Mouse (Mus musculus): Measurements from ENCODE around the gene Ppp1r3a. TPM values are rescaled to one million over a fixed set of nuclear protein-coding genes. Genes with fewer than 3 reads are reported as not detected.
A peak's percentile ranks its signal among the peaks of the same experiment; 100 is the strongest.
"Not testable (repeated sequence)": the region's sequence is repeated elsewhere in the genome, so short reads cannot be mapped to it uniquely, and the experiment has no call there.

The Ppp1r3a gene
- polyA plus RNA-seq, 1 experiment from 2014 or later: 2.5 TPM

- no peak overlapping the region for H3K9ac ChIP-seq (ENCODE audit: low read length)
- ATAC-seq (ENCODE audit: insufficient read depth, low FRiP score): no peak
- no peak overlapping the region for H3K4me2 ChIP-seq (ENCODE audit: low read depth, low read length)
- 77% methylated on average over 5 of the region's 5 CpGs for WGBS
- H3K36me3 ChIP-seq (ENCODE audit: control insufficient read depth, insufficient read depth, low read length): no peaks in the 10 kb centered on the region
- no peaks in the 10 kb centered on the region for H3K4me1 ChIP-seq (ENCODE audit: control insufficient read depth, insufficient read depth, low read length)
- H3K9me3 ChIP-seq (replicated peaks; ENCODE audit: control insufficient read depth, low read length): no peaks in the 10 kb centered on the region
- H3K27ac ChIP-seq (ENCODE audit: low read length): no peak overlapping the region
- no peak overlapping the region for H3K4me3 ChIP-seq (replicated peaks; ENCODE audit: low read length)
- no peaks in the 10 kb centered on the region for H3K27me3 ChIP-seq (ENCODE audit: control insufficient read depth, insufficient read depth, low read length)
These were observed 24.1 kb downstream of the Ppp1r3a start for GRCm38 (mm10) chr6:14731011-14731410.

GRCm38 (mm10) chr6:14720772-14721414 is 34.2 kb downstream of the Ppp1r3a start:
- Histone ChIP-seq H3K9me3 (replicated peaks; ENCODE audit: control insufficient read depth, low read length) (no peaks in the 10 kb centered on the region), H3K4me2 (ENCODE audit: low read depth, low read length) (no peak overlapping the region), H3K4me3 (replicated peaks; ENCODE audit: low read length) (no peak overlapping the region), H3K27me3 (ENCODE audit: control insufficient read depth, insufficient read depth, low read length) (no peaks in the 10 kb centered on the region), H3K9ac (ENCODE audit: low read length) (no peak overlapping the region), H3K36me3 (ENCODE audit: control insufficient read depth, insufficient read depth, low read length) (no peaks in the 10 kb centered on the region), H3K4me1 (ENCODE audit: control insufficient read depth, insufficient read depth, low read length) (no peaks in the 10 kb centered on the region), H3K27ac (ENCODE audit: low read length) (no peak overlapping the region)
- no peak for ATAC-seq (ENCODE audit: insufficient read depth, low FRiP score)
- WGBS: 74% methylated on average over 4 of the region's 4 CpGs

DNA sequence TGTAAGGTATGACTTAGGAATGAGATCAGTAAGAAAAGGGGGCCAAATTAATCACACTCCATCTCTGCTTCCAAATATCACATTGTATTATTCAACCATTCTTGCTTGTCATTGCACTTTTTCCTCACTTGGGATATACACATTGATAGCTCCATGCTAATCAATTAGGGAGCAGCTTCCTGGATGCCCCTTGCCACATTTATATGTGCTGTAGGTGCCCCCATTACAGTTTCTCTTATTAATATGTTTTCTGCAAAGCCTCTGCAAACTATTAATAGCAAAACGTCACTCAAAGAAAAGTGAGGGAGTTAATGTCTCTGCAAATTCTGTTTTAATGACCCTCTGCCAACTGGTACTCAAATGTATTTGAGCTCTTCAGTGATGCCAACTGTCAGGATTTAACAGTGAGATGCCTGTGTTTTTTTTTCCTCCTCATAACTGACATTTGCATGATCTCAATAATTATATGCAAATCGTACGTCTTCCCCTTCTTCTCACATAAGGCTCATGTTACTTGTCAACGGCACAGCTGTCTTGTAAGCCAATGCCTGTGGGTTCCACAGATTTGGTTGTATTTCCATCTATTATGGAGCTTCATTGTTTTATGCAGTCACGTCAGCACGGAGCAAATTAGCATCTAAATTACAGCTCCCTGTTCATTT is 34.8 kb downstream of the Ppp1r3a start:
- H3K4me2 ChIP-seq (ENCODE audit: low read depth, low read length): no peak overlapping the region
- H3K36me3 ChIP-seq (ENCODE audit: control insufficient read depth, insufficient read depth, low read length): no peaks in the 10 kb centered on the region
- ATAC-seq (ENCODE audit: insufficient read depth, low FRiP score): no peak
- no peaks in the 10 kb centered on the region for H3K4me1 ChIP-seq (ENCODE audit: control insufficient read depth, insufficient read depth, low read length)
- no peaks in the 10 kb centered on the region for H3K9me3 ChIP-seq (replicated peaks; ENCODE audit: control insufficient read depth, low read length)
- no peak overlapping the region for H3K4me3 ChIP-seq (replicated peaks; ENCODE audit: low read length)
- 79% methylated on average over 6 of the region's 6 CpGs for WGBS
- H3K27me3 ChIP-seq (ENCODE audit: control insufficient read depth, insufficient read depth, low read length): no peaks in the 10 kb centered on the region
- H3K27ac ChIP-seq (ENCODE audit: low read length): no peak overlapping the region
- H3K9ac ChIP-seq (ENCODE audit: low read length): no peak overlapping the region

DNA sequence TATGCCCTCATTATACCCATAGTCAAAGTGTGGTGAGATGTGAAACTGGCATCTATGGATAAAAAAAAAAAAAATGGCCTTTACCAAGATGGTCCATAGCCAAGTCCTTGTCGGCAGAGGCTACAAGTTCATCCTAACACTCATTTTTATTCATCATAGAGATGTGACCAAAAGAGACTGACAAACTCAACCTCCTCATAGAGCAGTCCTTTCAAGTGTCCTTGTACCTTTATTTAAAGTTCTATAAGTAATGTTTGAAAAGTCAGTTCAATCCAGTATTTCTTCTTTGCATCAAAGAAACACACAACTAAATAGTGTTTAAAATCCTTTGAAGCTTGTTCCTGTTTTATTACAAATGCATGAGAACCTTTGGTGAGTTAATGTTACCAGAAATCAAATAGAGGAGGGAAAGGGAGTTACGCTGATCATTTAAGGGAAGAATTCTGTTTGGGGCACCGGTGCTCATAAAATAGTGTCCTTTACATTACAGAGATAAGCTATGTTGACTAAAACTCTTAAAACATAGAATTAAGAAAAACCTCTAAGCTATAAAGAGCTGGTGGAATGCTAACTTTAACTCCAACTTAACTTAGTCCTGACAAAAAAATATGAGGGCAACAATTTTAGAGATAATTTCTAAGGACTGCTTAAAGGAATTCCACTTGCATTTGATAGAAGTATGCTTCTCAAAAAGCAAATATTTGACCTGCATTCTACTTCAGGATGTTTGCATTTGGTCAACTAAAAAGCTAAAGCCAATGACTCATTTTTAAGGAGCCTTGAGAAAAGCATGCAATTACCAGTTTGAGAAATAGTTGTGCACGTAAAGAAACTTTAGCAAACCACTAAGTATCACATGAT is 39.7 kb downstream of the Ppp1r3a start:
- Histone ChIP-seq H3K27ac (ENCODE audit: low read length) (no peak overlapping the region), H3K4me3 (replicated peaks; ENCODE audit: low read length) (no peak overlapping the region), H3K36me3 (ENCODE audit: control insufficient read depth, insufficient read depth, low read length) (no peaks in the 10 kb centered on the region), H3K4me1 (ENCODE audit: control insufficient read depth, insufficient read depth, low read length) (no peaks in the 10 kb centered on the region), H3K27me3 (ENCODE audit: control insufficient read depth, insufficient read depth, low read length) (no peaks in the 10 kb centered on the region), H3K4me2 (ENCODE audit: low read depth, low read length) (no peak overlapping the region), H3K9me3 (replicated peaks; ENCODE audit: control insufficient read depth, low read length) (no peaks in the 10 kb centered on the region), H3K9ac (ENCODE audit: low read length) (no peak overlapping the region)
- 0 out of 2 replicates have a peak, but pooled peaks have one; percentile 50 for ATAC-seq (ENCODE audit: insufficient read depth, low FRiP score)
- 58% methylated on average over 4 of the region's 4 CpGs for WGBS

- Histone ChIP-seq H3K4me1 (ENCODE audit: control insufficient read depth, insufficient read depth, low read length) (no peaks in the 10 kb centered on the region), H3K9me3 (replicated peaks; ENCODE audit: control insufficient read depth, low read length) (no peaks in the 10 kb centered on the region), H3K4me3 (replicated peaks; ENCODE audit: low read length) (no peak overlapping the region), H3K4me2 (ENCODE audit: low read depth, low read length) (no peak overlapping the region), H3K36me3 (ENCODE audit: control insufficient read depth, insufficient read depth, low read length) (no peaks in the 10 kb centered on the region), H3K27me3 (ENCODE audit: control insufficient read depth, insufficient read depth, low read length) (no peaks in the 10 kb centered on the region), H3K9ac (ENCODE audit: low read length) (no peak overlapping the region), H3K27ac (ENCODE audit: low read length) (no peak overlapping the region)
- WGBS: 17% methylated on average over 2 of the region's 2 CpGs
- no peak for ATAC-seq (ENCODE audit: insufficient read depth, low FRiP score)
These were observed 42.9 kb downstream of the Ppp1r3a start for GRCm38 (mm10) chr6:14712146-14712545.

DNA sequence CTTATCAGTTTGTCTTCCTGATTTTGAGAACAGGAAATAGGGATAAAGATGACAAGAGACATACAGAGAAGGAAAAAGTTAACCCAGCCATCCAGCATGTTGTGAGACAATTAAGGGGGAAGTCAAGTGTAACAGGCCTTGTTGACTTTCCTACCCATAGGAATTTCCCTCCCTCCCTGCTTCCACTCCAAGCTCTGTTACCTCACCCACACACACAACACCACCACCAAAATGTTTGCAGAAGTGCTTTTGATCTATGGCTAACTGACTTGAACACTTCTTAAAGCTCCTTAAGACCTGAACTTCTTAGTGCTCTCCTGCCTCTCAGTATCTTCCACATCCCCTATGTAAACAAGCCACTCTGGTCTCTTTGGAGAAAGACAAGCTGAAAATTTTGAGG is 55.0 kb downstream of the Ppp1r3a start:
- Histone ChIP-seq H3K4me1 (ENCODE audit: control insufficient read depth, insufficient read depth, low read length) (no peaks in the 10 kb centered on the region), H3K4me3 (replicated peaks; ENCODE audit: low read length) (no peak overlapping the region), H3K4me2 (ENCODE audit: low read depth, low read length) (no peak overlapping the region), H3K9me3 (replicated peaks; ENCODE audit: control insufficient read depth, low read length) (no peaks in the 10 kb centered on the region), H3K27ac (ENCODE audit: low read length) (no peak overlapping the region), H3K9ac (ENCODE audit: low read length) (no peak overlapping the region), H3K36me3 (ENCODE audit: control insufficient read depth, insufficient read depth, low read length) (no peaks in the 10 kb centered on the region), H3K27me3 (ENCODE audit: control insufficient read depth, insufficient read depth, low read length) (no peaks in the 10 kb centered on the region)
- ATAC-seq (ENCODE audit: insufficient read depth, low FRiP score): no peak

DNA sequence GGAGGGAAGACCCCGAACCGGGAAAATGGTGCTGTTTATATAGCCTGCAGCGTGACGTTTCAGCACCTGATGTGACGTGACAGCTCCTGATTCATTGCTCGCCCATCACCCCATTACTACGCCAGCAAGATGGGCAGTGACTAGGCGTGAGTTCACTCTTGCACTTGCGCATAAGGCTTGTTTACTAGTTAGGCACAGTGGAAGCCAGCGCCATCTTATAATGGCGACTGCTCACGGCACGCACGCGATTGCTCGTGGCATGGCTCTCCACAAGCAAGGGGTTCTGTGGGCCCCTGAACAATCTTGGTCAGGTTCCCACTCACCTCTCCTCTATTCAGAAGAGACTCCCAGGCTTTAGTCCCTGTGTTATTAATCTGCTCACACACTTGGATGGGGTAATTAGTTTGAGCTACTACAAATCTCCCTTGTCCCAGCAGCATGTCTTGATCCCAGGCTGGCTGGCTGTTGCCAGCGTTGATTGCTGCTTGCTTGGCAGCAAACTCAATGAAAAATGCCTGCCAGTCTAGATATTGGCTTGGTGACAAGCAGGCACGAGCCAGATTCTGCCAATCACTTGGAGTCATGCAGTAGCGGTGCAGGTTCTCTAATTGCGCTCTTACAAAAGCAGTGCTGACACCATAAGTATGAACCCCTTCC is 75.7 kb downstream of the Ppp1r3a start:
- H3K4me3 ChIP-seq (replicated peaks; ENCODE audit: low read length); H3K4me1 ChIP-seq (ENCODE audit: control insufficient read depth, insufficient read depth, low read length); H3K9ac ChIP-seq (ENCODE audit: low read length); H3K4me2 ChIP-seq (ENCODE audit: low read depth, low read length); H3K27ac ChIP-seq (ENCODE audit: low read length); H3K36me3 ChIP-seq (ENCODE audit: control insufficient read depth, insufficient read depth, low read length); H3K9me3 ChIP-seq (replicated peaks; ENCODE audit: control insufficient read depth, low read length); H3K27me3 ChIP-seq (ENCODE audit: control insufficient read depth, insufficient read depth, low read length); ATAC-seq (ENCODE audit: insufficient read depth, low FRiP score): not testable (repeated sequence)
- 85% methylated on average over 20 of the region's 20 CpGs for WGBS

DNA sequence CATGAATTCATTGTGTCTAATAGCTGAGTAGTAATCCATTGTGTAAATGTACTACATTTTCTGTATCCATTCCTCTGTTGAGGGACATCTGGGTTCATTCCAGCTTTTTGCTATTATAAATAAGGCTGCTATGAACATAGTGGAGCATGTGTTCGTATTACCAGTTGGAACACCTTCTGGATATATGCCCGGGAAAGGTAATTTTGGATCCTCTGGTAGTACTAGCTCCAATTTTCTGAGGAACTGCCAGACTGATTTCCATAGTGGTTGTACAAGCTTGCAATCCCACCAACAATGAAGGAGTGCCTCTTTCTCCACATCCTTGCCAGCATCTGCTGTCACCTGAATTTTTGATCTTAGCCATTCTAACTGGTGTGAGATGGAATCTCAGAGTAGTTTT is 86.1 kb downstream of the Ppp1r3a start:
- not testable (repeated sequence) for H3K9ac ChIP-seq (ENCODE audit: low read length); H3K27ac ChIP-seq (ENCODE audit: low read length); H3K27me3 ChIP-seq (ENCODE audit: control insufficient read depth, insufficient read depth, low read length); H3K4me3 ChIP-seq (replicated peaks; ENCODE audit: low read length); H3K4me2 ChIP-seq (ENCODE audit: low read depth, low read length); H3K4me1 ChIP-seq (ENCODE audit: control insufficient read depth, insufficient read depth, low read length); ATAC-seq (ENCODE audit: insufficient read depth, low FRiP score); H3K9me3 ChIP-seq (replicated peaks; ENCODE audit: control insufficient read depth, low read length); H3K36me3 ChIP-seq (ENCODE audit: control insufficient read depth, insufficient read depth, low read length)
- 83% methylated on average over 2 of the region's 2 CpGs for WGBS

GRCm38 (mm10) chr6:14667651-14668050 is 87.4 kb downstream of the Ppp1r3a start:
- not testable (repeated sequence) for H3K36me3 ChIP-seq (ENCODE audit: control insufficient read depth, insufficient read depth, low read length)

More at GRCm38 (mm10) chr6:14667651-14668050, 87.4 kb downstream of the Ppp1r3a start:
- ATAC-seq (ENCODE audit: insufficient read depth, low FRiP score); H3K4me1 ChIP-seq (ENCODE audit: control insufficient read depth, insufficient read depth, low read length); H3K4me2 ChIP-seq (ENCODE audit: low read depth, low read length); H3K9ac ChIP-seq (ENCODE audit: low read length); H3K9me3 ChIP-seq (replicated peaks; ENCODE audit: control insufficient read depth, low read length); H3K4me3 ChIP-seq (replicated peaks; ENCODE audit: low read length); H3K27ac ChIP-seq (ENCODE audit: low read length); H3K27me3 ChIP-seq (ENCODE audit: control insufficient read depth, insufficient read depth, low read length): not testable (repeated sequence)
- 66% methylated on average over 2 of the region's 2 CpGs for WGBS

All from stomach, embryonic 16.5 days (tissue).